Mouse (Mus musculus) neutrophil, adult 65 days (primary cell): ENCODE data around the gene Casp4. TPM values are rescaled to one million over a fixed set of nuclear protein-coding genes. Genes with fewer than 3 reads are reported as not detected.

Experiments used
- total RNA-seq: library from RNA; stranded (reverse); gene quantifications from 2 replicates; pipeline ENCODE4 v1.2.4, GENCODE M21; 2023

Casp4 gene
- 104 and 106 TPM in 2 replicates for total RNA-seq

DNA sequence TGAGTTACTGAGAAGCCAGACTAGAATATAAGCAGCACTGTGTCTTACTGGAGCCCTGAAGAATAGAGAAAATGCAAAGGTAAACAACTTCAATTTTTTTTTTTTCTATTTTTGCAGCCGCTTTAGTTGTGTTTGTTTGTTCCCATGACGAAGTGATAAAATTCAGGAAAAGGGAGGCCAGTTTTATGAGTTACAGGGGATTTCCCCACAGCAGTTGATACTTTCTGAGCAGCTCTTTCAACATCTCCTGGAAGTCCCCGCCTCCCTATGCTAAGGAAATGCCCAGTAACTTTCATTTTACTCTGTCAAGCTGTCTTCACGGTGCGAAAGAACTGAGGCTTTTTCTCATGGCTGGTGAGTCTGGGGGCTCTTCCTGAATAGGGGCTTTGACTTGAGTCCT lies at the start of gene Casp4:
Gene Casp4, plus strand, starts transcription at position 268 of the 400 bp plus-strand sequence.

DNA sequence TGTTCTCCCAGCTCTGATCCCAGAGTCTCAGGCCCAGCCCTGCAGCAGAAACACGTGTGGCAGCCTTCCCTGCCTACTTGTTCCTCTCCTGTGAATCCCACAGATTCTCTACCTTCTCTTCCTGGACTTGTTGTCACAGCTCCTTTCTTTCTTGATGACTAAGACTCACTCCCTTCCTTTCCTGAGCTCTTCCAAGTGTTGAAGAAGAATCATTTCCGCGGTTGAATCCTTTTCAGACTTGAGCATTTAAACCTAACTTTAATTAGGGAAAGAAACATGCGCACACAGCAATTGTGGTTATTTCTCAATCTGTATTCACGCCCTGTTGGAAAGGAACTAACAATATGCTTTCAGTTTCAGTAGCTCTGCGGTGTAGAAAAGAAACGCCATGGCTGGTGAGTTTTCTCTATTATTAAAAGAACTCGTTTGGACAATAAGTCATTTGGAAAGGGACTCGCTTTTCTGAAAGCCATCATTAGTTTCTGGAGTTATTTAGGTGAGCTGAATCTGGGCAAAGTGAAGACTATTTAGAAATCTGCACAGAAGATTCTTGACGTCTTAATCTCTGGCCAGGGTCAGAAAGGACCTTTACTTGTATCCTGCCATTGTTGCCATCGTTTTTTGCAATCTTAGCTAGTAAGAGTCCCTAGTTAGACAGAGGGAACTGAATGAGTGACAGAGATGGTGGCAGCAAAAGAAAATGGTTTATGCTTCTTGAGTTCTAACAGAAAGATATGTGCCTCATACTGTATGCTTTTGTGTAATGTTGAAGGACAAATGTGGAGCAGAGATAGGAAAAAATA lies 10.1 kb upstream of the Casp4 start, which contains the start of gene Casp1:
Gene Casp1, plus strand, starts transcription at position 189 of the 803 bp plus-strand sequence.

DNA sequence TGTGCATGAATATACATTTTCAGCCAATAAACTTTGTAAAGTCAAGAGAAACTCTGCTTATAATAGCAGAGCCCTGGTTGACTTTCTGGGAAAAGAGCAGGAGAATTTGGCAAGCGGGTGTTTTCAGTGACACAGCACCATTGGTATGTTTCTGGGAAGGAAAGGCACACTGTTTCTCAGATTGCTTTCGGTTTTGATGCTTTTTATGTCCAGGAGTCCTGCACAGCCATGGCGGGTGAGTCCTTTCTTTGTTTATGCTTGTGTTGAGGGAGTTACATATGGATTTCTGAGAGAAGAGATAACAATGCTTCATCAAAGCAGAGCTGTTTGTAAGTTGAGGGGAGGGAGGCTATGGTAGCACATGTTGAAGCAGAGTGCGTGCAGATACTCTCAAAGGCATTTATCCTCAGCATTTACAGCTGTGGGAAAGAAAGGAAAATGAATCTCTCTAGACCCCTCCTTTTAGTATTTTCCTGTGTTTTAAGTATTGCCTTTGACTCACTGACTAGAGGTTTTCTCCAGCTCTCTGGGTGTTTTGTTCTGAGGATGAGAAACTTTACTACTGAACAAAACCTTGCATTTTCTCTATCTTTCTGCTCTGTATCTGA lies 36.8 kb downstream of the Casp4 start, which contains the start of gene Casp12:
Gene Casp12, plus strand, starts transcription at position 140 of the 608 bp plus-strand sequence.

Other genes with a start within 250 kb of the Casp4 start
- 25.0 and 33.3 TPM in 2 replicates for gene Casp1, start 10.3 kb upstream of the Casp4 start, total RNA-seq
- gene Casp12, start 36.6 kb downstream of the Casp4 start, total RNA-seq: 0.47 and 0.70 TPM in 2 replicates